Mouse (Mus musculus) liver, embryonic 15.5 days (tissue): Measurements from ENCODE around the gene Zfp646. TPM values are rescaled to one million over a fixed set of nuclear protein-coding genes. Genes with fewer than 3 reads are reported as not detected.

Experiments
- ATAC-seq: fragments of 200-750 bp; cut with Nextera tagmentation; 2 replicates; pipeline ENCODE4 v1.8.0; 2017; ENCODE audit warnings: moderate number of reproducible peaks, mild to moderate bottlenecking, moderate library complexity; ENCODE audit not compliant: insufficient read depth
- H3K27ac ChIP-seq: fragments of 300-500 bp; sonication (generic); replicated peaks from 2 replicates; pipeline ENCODE4 v1.5.1; 2015; ENCODE audit warnings: mild to moderate bottlenecking, inconsistent platforms
- H3K27me3 ChIP-seq: fragments of 300-500 bp; sonication (generic); 2 replicates; pipeline ENCODE4 v1.6.1; 2015; ENCODE audit warnings: mild to moderate bottlenecking, inconsistent platforms
- H3K36me3 ChIP-seq: fragments of 300-500 bp; sonication (generic); replicated peaks from 2 replicates; pipeline ENCODE4 v1.6.1; 2015; ENCODE audit warnings: moderate library complexity, mild to moderate bottlenecking, inconsistent platforms
- H3K4me1 ChIP-seq: fragments of 300-500 bp; sonication (generic); replicated peaks from 2 replicates; pipeline ENCODE4 v1.6.1; 2015; ENCODE audit warnings: inconsistent platforms
- H3K4me2 ChIP-seq: fragments of 300-500 bp; sonication (generic); 2 replicates; pipeline ENCODE4 v1.6.1; 2015; ENCODE audit warnings: moderate library complexity, mild to moderate bottlenecking, inconsistent platforms
- H3K4me3 ChIP-seq: fragments of 300-500 bp; sonication (generic); replicated peaks from 2 replicates; pipeline ENCODE4 v1.5.1; 2015; ENCODE audit warnings: mild to moderate bottlenecking, inconsistent platforms
- H3K9ac ChIP-seq: fragments of 300-500 bp; sonication (generic); 2 replicates; pipeline ENCODE4 v1.6.1; 2015; ENCODE audit warnings: moderate library complexity, mild to moderate bottlenecking, inconsistent platforms
- H3K9me3 ChIP-seq: fragments of 300-500 bp; sonication (generic); replicated peaks from 2 replicates; pipeline ENCODE4 v1.6.1; 2016; ENCODE audit warnings: inconsistent platforms
- WGBS: fragments of 180-500 bp; shearing (Covaris S2); methylation state at CpG from one replicate; pipeline ENCODE4 v1.1.7; 2015; ENCODE audit warnings: mixed read lengths; ENCODE audit not compliant: insufficient replicate concordance; 5-methylcytosine and 5-hydroxymethylcytosine counted together
- polyA plus RNA-seq: library from polyadenylated mRNA; unstranded; fragments of >200 nt; fragmentation: Nextera tagmentation; extraction: Ambion mirVana; gene quantifications from 2 replicates; pipeline ENCODE4 v1.2.1, GENCODE M21; 2015

The Zfp646 gene
- polyA plus RNA-seq, 1 experiment from 2014 or later, result 3.8 TPM

DNA sequence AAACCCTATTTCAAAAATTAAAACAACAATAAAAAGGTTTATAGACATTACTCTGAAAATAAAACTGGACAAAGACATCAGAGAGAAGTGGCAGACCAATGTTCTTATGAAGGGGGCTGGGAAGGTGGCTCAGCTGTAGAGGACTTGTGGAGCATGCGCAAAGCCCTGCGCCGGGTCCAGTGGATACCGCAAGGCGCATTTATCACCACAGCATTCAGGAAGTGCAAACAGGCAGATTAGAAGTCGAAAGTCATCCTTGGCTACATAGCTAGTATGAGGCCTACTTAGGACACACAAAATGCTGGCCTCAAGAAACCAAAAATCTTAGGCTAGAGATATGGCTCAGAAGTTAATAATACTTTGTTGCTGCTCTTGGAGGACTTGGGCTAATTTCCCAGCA, 17.8 kb upstream of the Zfp646 start:
- 24% methylated on average over 6 of the region's 6 CpGs for WGBS
- Histone ChIP-seq H3K9ac (no peak overlapping the region), H3K27me3 (no peaks in the 10 kb centered on the region), H3K27ac (no peak overlapping the region), H3K9me3 (no peaks in the 10 kb centered on the region), H3K4me3 (no peak overlapping the region), H3K36me3 (no peaks in the 10 kb centered on the region), H3K4me1 (no peaks in the 10 kb centered on the region; the same call in 1 of the 2 replicates), H3K4me2 (no peak overlapping the region)
- ATAC-seq, result 0 out of 2 replicates have a peak, but pooled peaks have one; percentile 37

DNA sequence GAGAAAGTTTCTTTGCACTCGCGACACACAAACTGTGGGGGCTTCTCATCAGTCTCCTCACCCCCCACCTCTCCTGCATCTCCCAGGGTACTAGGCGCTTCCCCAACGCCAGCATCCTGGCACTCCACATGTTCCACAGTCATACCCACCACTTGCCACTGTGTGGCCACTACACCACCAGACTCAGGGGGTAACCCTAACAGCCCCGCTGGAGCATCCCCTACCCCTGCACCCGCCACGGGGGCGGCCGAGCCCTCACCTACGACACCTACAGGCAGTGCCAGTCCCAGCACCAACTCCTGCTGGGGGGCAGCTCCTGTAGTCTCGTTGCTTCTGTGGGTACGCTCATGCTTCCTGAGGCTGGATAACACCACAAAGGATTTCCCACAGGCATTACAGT, 9.6 kb upstream of the Zfp646 start:
- Histone ChIP-seq H3K36me3 (peaks cover 49% of the 10 kb centered on the region), H3K27me3 (no peaks in the 10 kb centered on the region), H3K4me2 (no peak overlapping the region), H3K9me3 (no peaks in the 10 kb centered on the region), H3K27ac (no peak overlapping the region), H3K9ac (no peak overlapping the region), H3K4me3 (no peak overlapping the region), H3K4me1 (peaks cover 14% of the 10 kb centered on the region)
- 86% methylated on average over 12 of the region's 12 CpGs for WGBS
- ATAC-seq, result no peak

DNA sequence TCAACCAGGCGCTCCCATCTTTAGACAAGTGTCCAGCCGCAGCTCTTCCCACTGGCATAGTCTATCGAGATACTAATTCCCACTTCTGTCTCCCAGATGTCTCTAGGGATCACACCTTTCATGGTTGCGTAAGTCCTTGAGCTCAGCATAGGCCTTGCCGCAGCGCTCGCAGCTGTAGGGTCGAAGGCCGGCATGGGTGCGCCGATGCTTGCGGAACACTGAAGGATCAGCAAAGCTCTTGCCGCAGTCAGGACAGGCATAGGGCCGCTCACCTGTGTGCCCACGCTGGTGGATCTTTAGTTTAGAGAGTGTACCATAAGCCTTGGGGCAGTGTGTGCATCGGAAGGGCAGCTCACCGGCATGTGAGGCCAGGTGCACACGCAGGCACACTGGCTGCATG, 8.4 kb upstream of the Zfp646 start:
- Histone ChIP-seq H3K4me3 (no peak overlapping the region), H3K9ac (no peak overlapping the region), H3K4me1 (peaks cover 23% of the 10 kb centered on the region), H3K4me2 (no peak overlapping the region), H3K36me3 (peaks cover 54% of the 10 kb centered on the region), H3K9me3 (no peaks in the 10 kb centered on the region), H3K27me3 (no peaks in the 10 kb centered on the region), H3K27ac (no peak overlapping the region)
- no peak for ATAC-seq
- 91% methylated on average over 18 of the region's 18 CpGs for WGBS

DNA sequence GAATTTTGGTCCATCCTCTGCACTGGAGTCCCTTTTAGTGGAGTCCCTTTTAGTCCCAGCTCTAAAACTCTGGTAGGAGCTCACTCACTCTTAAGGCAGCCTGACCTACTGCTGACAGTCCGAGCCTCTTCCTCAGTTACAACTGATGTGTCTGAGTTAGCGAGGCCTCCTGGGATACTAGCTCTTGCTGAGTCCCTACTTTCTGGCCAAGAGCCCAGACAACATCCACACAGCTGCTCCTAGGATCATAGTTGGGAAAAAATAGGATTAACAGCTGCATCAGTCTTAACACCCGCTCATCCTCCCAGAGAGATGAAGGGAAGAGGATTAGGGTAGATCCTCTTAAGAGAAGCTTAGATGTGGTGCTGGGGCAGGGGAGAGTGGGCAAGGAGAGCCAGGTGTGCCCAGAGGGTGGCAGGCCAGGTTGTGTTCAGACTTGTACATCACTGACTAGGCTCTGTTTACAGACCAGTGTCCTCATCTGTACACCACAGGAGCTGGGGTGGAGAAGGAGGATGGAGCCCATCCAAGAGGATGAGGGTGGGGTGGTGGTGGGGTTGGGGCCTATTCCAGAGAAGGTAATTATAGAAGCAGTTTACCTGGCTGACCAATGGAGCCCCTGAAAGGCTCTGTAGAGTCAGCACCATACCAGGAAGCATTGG, 6.7 kb upstream of the Zfp646 start:
- Histone ChIP-seq H3K9ac (no peak overlapping the region), H3K4me1 (peaks cover 30% of the 10 kb centered on the region), H3K4me2 (no peak overlapping the region), H3K9me3 (no peaks in the 10 kb centered on the region), H3K27me3 (no peaks in the 10 kb centered on the region), H3K4me3 (no peak overlapping the region), H3K27ac (no peak overlapping the region), H3K36me3 (peaks cover 57% of the 10 kb centered on the region)
- no peak for ATAC-seq
- 69% methylated on average over 3 of the region's 3 CpGs for WGBS

DNA sequence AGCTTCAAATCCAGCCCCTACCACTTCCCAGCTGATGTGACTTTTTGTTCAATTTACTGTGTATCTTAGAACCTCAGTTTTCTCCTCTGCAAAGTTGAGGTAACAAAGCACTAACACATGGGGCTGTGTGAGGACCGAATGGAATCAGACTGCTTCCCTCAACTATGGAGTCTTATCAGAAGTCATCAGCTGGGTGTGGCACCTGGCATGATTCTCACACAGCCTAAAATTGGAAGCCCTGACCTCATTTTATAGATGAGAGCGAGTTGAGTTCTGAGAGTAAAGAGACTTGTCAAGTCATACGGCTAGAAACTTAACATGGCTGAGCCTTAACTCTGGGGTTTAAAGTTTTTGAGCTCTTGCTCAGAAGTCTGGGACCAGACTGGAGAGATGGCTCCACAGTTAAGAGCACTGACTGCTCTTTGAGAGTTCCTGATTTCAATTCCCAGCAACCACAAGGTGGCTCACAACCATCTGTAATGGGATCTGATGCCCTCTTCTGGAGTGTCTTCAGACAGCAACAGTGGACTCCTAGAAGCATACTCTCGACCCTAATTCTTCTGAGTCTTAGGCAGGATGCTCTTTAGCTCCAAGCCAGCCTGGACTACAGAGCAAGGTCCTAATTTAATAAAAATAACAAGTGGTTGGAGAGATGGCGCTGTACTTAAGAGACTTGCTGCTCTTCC, 5.7 kb upstream of the Zfp646 start:
- Histone ChIP-seq H3K4me2 (no peak overlapping the region), H3K9me3 (no peaks in the 10 kb centered on the region), H3K36me3 (peaks cover 48% of the 10 kb centered on the region), H3K27ac (no peak overlapping the region), H3K4me3 (no peak overlapping the region), H3K9ac (no peak overlapping the region), H3K27me3 (no peaks in the 10 kb centered on the region), H3K4me1 (peaks cover 40% of the 10 kb centered on the region)
- no peak for ATAC-seq
- WGBS, result 51% methylated on average over 5 of the region's 5 CpGs

DNA sequence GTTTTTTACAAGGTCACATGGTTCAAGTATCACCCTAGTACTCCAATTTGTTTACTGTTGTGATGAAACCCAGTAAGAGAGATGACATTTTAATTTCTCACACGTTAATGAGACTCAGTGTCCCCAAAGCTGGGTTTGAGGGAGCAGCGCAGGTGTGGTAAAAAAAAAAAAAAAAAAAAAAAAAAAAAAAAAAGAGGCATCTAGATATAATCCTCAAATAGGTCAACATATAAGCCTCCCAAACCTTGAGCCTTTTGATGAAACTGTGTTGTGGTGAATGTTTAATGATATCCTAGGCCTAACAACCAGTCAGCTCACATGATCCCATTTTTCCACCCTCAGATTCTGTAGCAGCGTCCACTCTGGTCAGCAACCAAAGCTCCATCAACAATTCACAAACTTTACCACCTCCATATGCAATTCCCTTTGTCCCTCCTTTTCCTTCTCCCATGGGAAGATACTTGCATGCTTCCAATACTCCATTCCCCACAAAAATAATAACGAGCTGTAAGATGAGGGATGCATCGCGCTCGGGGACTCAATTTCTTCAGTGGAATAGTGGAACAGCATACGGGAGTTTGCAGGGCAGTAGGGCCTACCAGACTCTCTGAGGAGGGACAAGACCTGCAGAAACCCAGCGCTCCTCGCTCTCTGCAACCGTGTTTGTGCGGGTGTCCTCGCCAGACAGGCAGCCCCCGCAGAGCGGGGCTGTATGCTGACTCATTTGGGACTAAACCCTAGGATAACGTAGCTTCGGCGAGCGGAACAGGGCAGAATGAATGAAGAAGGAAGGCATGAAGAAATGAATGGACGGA, 1.0 kb upstream of the Zfp646 start:
- Histone ChIP-seq H3K9me3 (peaks cover 15% of the 10 kb centered on the region), H3K4me2 (peak overlapping the region; percentile 80), H3K4me1 (peaks cover 44% of the 10 kb centered on the region), H3K27me3 (no peaks in the 10 kb centered on the region), H3K9ac (peak overlapping the region; percentile 88), H3K36me3 (peaks cover 40% of the 10 kb centered on the region), H3K4me3 (peak overlapping the region; percentile 82), H3K27ac (peak overlapping the region; percentile 92)
- no peak; the same call in 1 of the 2 replicates for ATAC-seq
- 5% methylated on average over 20 of the region's 20 CpGs for WGBS

DNA sequence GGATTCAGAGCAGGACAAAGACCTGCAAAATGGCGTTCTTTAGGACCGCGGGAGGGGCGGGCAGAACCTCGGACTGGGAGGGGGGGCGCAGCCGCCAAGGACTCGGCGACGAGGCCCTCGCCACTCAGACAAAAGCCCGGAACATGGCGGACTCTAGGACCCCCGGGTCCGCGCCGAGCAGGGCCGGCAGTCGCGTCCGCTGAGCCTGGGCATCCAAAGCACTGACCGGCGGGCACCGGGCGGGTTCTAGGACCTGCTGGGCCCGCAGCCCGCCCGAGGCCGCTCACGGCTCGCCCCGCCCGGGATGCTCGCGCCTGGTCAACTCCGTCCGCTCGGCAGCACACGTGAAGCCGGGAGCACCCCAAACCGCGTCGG, 407 bp upstream of the Zfp646 start:
- Histone ChIP-seq H3K4me2 (peak overlapping the region; percentile 80), H3K9ac (peak overlapping the region; percentile 88), H3K27ac (peak overlapping the region; percentile 92), H3K36me3 (peaks cover 42% of the 10 kb centered on the region), H3K4me3 (peak overlapping the region; percentile 82), H3K27me3 (no peaks in the 10 kb centered on the region), H3K4me1 (peaks cover 38% of the 10 kb centered on the region), H3K9me3 (peaks cover 21% of the 10 kb centered on the region)
- 0% methylated on average over 43 of the region's 43 CpGs for WGBS
- peak; percentile 71 for ATAC-seq

DNA sequence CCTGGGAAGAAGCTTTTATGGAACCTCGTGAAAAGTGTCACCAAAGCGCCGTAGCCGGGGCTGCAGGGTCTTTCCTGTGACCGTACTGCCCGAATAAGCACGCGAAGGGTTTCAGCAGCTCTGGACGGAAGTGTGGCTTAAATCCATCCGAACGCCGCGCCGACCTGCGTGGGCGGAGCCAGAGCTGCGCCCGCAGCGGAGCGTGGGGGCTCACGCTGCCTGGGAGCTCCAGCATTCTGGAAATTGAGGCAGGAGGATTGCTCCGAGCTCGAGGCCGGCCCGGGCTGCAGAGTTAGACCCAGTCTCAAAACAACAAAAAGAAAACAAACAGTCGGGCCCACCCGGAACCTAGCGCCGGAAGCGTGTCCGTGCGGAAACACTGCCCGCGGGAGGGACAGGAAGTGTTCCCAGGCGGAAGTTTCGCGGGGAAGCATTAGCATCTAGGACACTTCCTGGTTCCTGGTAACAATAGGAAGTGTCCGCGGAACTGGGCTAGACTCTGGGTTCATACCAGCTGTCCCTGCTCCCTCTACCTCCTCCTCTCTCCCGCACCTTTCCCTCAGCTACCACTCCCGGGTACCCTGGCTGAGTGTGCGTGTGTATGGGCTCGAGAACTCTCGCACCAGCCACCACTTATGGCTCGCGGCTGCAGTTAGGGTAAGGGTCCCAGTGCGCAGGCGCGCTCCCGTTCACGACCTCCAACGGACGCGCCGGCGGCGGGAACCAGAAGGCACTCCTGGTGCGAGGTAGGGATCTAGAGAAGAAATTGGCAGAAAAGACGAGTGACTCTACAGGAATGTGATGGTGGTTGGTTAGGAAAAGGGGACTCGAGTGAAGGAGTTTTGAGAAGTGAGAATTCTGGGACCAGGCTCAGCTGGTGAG, 687 bp downstream of the Zfp646 start, which contains the start of gene Zfp668:
Gene Zfp668 (minus strand): TSS at position 362 of the 882 bp plus-strand sequence.
- under 1% methylated on average over 60 of the region's 60 CpGs for WGBS
- Histone ChIP-seq H3K27me3 (no peaks in the 10 kb centered on the region), H3K4me2 (peak within 1 kb of the TSS; percentile 80), H3K9ac (peak within 1 kb of the TSS; percentile 88), H3K4me1 (peaks cover 36% of the 10 kb centered on the region), H3K4me3 (peak within 1 kb of the TSS; percentile 82), H3K36me3 (peaks cover 51% of the 10 kb centered on the region), H3K9me3 (peaks cover 28% of the 10 kb centered on the region), H3K27ac (peak within 1 kb of the TSS; percentile 92)
- ATAC-seq, result peak; percentile 75

DNA sequence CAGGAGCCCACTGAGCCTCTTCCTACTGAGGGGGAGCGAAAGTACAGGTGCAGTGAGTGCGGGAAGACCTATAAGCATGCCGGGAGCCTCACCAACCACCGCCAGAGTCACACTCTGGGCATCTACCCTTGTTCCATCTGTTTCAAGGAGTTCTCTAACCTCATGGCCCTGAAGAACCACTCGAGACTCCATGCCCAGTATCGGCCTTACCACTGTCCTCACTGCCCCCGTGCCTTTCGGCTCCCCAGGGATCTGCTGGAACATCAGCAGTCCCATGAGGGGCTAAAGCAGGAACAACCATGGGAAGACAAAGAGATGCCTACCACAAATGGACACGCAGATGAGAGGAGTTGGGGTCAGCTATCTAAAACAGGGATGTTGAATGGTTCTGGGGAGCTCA, 3.3 kb downstream of the Zfp646 start:
- H3K36me3 ChIP-seq, result peaks cover 68% of the 10 kb centered on the region
- WGBS, result 91% methylated on average over 9 of the region's 9 CpGs

DNA sequence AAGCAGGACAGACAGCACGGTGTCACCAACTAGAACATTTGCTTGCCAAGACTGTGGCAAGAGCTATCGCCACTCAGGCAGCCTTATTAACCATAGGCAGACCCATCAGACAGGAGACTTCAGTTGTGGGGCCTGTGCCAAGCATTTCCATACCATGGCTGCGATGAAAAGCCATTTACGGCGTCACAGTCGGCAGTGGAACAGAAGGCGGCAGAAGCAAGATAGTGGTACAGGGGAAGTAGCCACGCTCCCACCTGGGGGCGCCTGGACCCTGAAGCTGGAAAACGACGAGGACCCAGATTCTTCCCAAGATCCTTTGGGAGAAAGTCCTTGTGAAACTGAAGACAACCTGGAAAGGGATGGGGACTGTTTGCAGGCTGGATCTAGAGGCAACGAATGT, 4.4 kb downstream of the Zfp646 start:
- 85% methylated on average over 12 of the region's 12 CpGs for WGBS
- Histone ChIP-seq H3K4me1 (peaks cover 25% of the 10 kb centered on the region), H3K4me2 (no peak overlapping the region), H3K27me3 (no peaks in the 10 kb centered on the region), H3K27ac (no peak overlapping the region), H3K36me3 (peaks cover 78% of the 10 kb centered on the region), H3K9me3 (peaks cover 33% of the 10 kb centered on the region), H3K4me3 (no peak overlapping the region), H3K9ac (no peak overlapping the region)
- no peak for ATAC-seq

More for the DNA sequence above, 3.3 kb downstream of the Zfp646 start:
- no peaks in the 10 kb centered on the region for H3K27me3 ChIP-seq
- no peak overlapping the region for H3K4me3 ChIP-seq
- H3K4me1 ChIP-seq, result peaks cover 32% of the 10 kb centered on the region
- ATAC-seq, result no peak
- H3K4me2 ChIP-seq, result no peak overlapping the region
- H3K9me3 ChIP-seq, result peaks cover 33% of the 10 kb centered on the region
- no peak overlapping the region for H3K27ac ChIP-seq
- H3K9ac ChIP-seq, result no peak overlapping the region
